Mouse (Mus musculus): Measurements from ENCODE around the gene Fzr1. TPM values are rescaled to one million over a fixed set of nuclear protein-coding genes. Genes with fewer than 3 reads are reported as not detected.

The Fzr1 gene
- total and polyA plus RNA-seq, 3 experiments = 20.7 to 115 TPM; not detected in 1

DNA sequence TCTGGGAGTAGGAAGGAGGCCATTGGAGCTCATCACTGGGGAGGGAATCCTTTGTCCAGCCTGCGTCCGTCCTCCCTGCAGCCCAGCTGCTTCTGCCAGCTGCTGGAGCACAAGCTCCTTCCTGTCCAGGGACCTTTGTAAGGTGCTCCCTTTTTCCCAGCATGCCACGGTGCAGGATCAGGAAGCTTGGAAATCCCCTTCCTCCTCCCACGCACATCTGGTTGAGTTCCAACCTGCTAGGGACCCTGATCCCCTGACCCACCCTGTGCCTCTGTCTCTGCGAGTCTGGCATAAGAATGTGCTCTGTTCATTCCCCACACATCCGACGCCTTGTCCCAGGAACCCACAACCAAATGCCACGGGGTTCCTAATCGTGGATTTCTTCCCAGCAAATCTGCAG, 32.7 kb upstream of the Fzr1 start:
- Histone ChIP-seq H3K4me3 (ENCODE audit: control insufficient read depth in 1 of 2, insufficient read depth in 1 of 2, low read depth in 2 of 2, low read length in 2 of 2) (no peak overlapping the region), H3K9ac (ENCODE audit: control insufficient read depth, low read depth, low read length, poor library complexity, severe bottlenecking) (no peak overlapping the region), H3K27ac (ENCODE audit: control insufficient read depth, low read depth, low read length) (no peak overlapping the region), H3K27me3 (ENCODE audit: control insufficient read depth in 1 of 2, insufficient read depth in 2 of 2, low read length in 2 of 2) (no peaks in the 10 kb centered on the region), H3K9me3 (replicated peaks; ENCODE audit: insufficient read depth, low read length) (no peaks in the 10 kb centered on the region), H3K79me2 (ENCODE audit: control insufficient read depth, insufficient read depth, low read length, poor library complexity) (no peaks in the 10 kb centered on the region), H3K4me1 (ENCODE audit: control insufficient read depth in 1 of 2, insufficient read depth in 2 of 2, low read length in 2 of 2) (peaks cover 3 to 20% of the 10 kb centered on the region in 2 experiments; a peak in 3 of 4 replicates), H3K36me3 (ENCODE audit: control insufficient read depth in 1 of 2, insufficient read depth in 2 of 2, low read length in 2 of 2) (peaks cover 0 to 12% of the 10 kb centered on the region in 2 experiments; a peak in 2 of 4 replicates)
- DNase-seq (ENCODE audit: low read depth, low spot score) = no peak
- TF ChIP-seq TAL1 (IDR thresholded peaks at IDR 0.05; ENCODE audit: low read length) (no peak), HCFC1 (IDR thresholded peaks at IDR 0.05; ENCODE audit: low read depth, low read length) (no peak), MAZ (IDR thresholded peaks at IDR 0.05; ENCODE audit: low read depth, low read length) (no peak), MAX (IDR thresholded peaks at IDR 0.05; ENCODE audit: low read length) (no peak), ZMIZ1 (IDR thresholded peaks at IDR 0.05; ENCODE audit: low read depth, low read length) (no peak), NELFE (IDR thresholded peaks at IDR 0.05; ENCODE audit: low read depth, low read length) (no peak), SMC3 (IDR thresholded peaks at IDR 0.05; ENCODE audit: low read depth, low read length) (no peak), CTCF (IDR thresholded peaks at IDR 0.05 in 2 of 3, conservative IDR thresholded peaks at IDR 0.05 in 1 of 3; ENCODE audit: control insufficient read depth in 1 of 3, insufficient read depth in 1 of 3, low read depth in 2 of 3, low read length in 3 of 3, poor library complexity in 1 of 3, severe bottlenecking in 1 of 3) (no peak), KAT2A (conservative IDR thresholded peaks at IDR 0.05; ENCODE audit: low read depth, low read length) (no peak), MEF2A (IDR thresholded peaks at IDR 0.05; ENCODE audit: extremely low read depth, insufficient replicate concordance, low read depth, low read length, poor library complexity, severe bottlenecking) (no peak), GATA1 (IDR thresholded peaks at IDR 0.05; ENCODE audit: low read depth, low read length) (no peak), CHD2 (IDR thresholded peaks at IDR 0.05; ENCODE audit: low read length) (no peak), MXI1 (IDR thresholded peaks at IDR 0.05; ENCODE audit: low read depth, low read length) (no peak)

- H3K9me3 ChIP-seq (replicated peaks; ENCODE audit: insufficient read depth, low read length) = no peaks in the 10 kb centered on the region
- DNase-seq (ENCODE audit: low read depth, low spot score) = no peak
- peaks cover 0 to 12% of the 10 kb centered on the region in 2 experiments; a peak in 2 of 4 replicates for H3K36me3 ChIP-seq (ENCODE audit: control insufficient read depth in 1 of 2, insufficient read depth in 2 of 2, low read length in 2 of 2)
- H3K27me3 ChIP-seq (ENCODE audit: control insufficient read depth in 1 of 2, insufficient read depth in 2 of 2, low read length in 2 of 2) = no peaks in the 10 kb centered on the region
- H3K27ac ChIP-seq (ENCODE audit: control insufficient read depth, low read depth, low read length) = no peak overlapping the region
- H3K4me1 ChIP-seq (ENCODE audit: control insufficient read depth in 1 of 2, insufficient read depth in 2 of 2, low read length in 2 of 2) = peaks cover 3 to 24% of the 10 kb centered on the region in 2 experiments; a peak in 3 of 4 replicates
- no peak overlapping the region for H3K9ac ChIP-seq (ENCODE audit: control insufficient read depth, low read depth, low read length, poor library complexity, severe bottlenecking)
- TF ChIP-seq USF1 (IDR thresholded peaks at IDR 0.05; ENCODE audit: low read depth, low read length) (no peak), RAD21 (IDR thresholded peaks at IDR 0.05; ENCODE audit: low read depth, low read length) (no peak), GATA1 (IDR thresholded peaks at IDR 0.05; ENCODE audit: low read depth, low read length) (no peak), MAFK (IDR thresholded peaks at IDR 0.05; ENCODE audit: borderline replicate concordance, low read depth, low read length) (no peak), JUND (IDR thresholded peaks at IDR 0.05; ENCODE audit: low read depth, low read length) (no peak), MYB (IDR thresholded peaks at IDR 0.05; ENCODE audit: low read depth, low read length) (no peak), KAT2A (conservative IDR thresholded peaks at IDR 0.05; ENCODE audit: low read depth, low read length) (no peak), TBP (IDR thresholded peaks at IDR 0.05; ENCODE audit: low read depth, low read length) (no peak), ELF1 (IDR thresholded peaks at IDR 0.05; ENCODE audit: low read depth, low read length) (no peak), MEF2A (IDR thresholded peaks at IDR 0.05; ENCODE audit: extremely low read depth, insufficient replicate concordance, low read depth, low read length, poor library complexity, severe bottlenecking) (no peak), TCF12 (IDR thresholded peaks at IDR 0.05; ENCODE audit: low read depth, low read length) (no peak)
- H3K79me2 ChIP-seq (ENCODE audit: control insufficient read depth, insufficient read depth, low read length, poor library complexity) = no peaks in the 10 kb centered on the region
- H3K4me3 ChIP-seq (ENCODE audit: control insufficient read depth in 1 of 2, insufficient read depth in 1 of 2, low read depth in 2 of 2, low read length in 2 of 2) = no peak overlapping the region
These were observed 32.0 kb upstream of the Fzr1 start for GRCm38 (mm10) chr10:81410350-81410749.

Data from MEL (cell line).